Mouse (Mus musculus) liver (tissue): Measurements from ENCODE around the gene Skap2.

Experiments used
- DNase-seq: peaks from one replicate; pipeline ENCODE4 v3.0.0-alpha.2; 2020; ENCODE audit warnings: mixed read lengths

The Skap2 gene

DNA sequence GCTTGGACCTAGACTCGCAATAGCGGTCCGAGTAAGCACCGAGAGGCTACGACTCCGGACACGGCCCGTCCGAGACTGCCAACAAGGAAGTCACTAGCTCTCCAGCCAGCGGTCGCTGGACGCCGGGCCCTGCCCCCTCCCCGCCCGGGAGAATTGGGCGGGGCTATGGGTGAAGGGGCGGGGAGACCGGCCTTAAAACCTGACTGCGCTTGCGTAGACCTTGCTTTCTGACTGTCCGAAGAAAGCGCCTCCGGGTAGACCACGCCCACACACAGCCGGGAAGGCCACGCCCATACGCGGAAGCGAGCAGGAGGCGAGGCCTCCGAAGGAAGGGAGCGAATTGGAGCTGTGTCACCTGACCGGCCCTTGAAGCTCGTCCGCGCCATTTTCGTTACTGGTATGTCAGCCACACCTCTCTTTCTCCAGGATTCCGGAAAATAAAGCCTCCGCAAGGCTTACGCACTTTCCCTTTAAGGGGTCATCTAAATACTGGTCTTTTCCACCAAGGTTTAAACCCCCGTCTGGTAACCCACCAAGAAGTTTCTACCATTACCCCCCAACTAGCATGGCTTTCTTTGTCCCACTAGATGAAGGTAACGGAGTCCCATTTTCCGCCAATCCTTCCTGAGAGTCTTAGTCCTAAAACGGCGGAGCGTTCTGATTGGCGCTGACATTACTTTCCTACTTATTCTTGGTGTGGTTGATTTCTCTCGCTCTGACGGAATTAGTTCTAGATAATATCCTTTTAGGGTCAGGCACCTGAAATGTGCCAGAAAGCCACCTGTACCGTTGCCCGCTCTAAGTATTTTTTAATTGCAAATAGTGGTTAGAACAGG lies at the start of gene Skap2:
TSS of gene Skap2 (minus strand) at position 141 of the 836 bp plus-strand sequence.
- peak; percentile 98 for DNase-seq

DNA sequence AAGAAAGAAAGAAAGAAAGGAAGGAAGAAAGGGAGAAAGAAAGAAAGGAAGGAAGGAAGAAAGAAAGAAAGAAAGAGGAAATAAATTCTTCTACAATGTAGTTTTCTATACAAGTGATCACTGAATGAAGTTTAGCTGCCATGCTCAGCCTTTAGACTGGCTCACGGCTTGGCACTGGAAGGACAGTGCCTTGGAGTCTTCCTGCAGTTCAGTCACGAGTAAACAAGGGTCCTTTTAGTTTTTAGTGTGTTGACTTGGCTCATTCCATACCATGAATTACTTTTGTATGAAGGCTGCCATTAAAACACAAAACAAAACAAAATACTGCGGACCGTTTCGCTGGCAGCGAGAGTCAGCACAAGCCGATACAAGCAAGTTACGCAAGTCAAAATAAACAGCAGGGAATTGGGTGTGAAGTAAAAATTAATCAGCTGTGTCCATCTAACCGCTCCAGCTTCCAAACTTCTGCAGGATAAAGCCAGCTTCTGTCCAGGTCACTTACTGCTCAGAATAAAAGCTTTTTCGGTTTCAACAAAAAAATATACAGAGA lies 46.6 kb upstream of the Skap2 start:
- DNase-seq = no peak

DNA sequence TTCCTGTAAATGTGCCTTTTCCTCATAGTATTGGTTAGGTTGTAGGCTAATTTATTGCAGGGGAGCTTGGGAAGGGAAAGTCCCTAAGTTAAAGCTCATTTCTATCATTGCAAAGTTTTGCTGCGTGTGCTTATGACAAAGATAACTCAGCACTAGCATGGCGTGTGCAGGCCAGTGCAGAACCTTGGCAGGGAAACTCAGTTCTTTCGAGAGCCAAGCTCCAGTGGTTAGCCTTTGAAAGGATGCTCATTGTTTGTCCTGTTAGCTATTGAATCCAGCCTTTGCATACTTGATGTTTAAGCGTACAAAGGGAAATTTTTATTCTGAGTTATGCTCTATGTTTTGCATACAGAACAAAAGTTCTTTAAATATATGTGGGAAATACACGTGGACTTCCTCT lies 45.8 kb upstream of the Skap2 start:
- DNase-seq = no peak

DNA sequence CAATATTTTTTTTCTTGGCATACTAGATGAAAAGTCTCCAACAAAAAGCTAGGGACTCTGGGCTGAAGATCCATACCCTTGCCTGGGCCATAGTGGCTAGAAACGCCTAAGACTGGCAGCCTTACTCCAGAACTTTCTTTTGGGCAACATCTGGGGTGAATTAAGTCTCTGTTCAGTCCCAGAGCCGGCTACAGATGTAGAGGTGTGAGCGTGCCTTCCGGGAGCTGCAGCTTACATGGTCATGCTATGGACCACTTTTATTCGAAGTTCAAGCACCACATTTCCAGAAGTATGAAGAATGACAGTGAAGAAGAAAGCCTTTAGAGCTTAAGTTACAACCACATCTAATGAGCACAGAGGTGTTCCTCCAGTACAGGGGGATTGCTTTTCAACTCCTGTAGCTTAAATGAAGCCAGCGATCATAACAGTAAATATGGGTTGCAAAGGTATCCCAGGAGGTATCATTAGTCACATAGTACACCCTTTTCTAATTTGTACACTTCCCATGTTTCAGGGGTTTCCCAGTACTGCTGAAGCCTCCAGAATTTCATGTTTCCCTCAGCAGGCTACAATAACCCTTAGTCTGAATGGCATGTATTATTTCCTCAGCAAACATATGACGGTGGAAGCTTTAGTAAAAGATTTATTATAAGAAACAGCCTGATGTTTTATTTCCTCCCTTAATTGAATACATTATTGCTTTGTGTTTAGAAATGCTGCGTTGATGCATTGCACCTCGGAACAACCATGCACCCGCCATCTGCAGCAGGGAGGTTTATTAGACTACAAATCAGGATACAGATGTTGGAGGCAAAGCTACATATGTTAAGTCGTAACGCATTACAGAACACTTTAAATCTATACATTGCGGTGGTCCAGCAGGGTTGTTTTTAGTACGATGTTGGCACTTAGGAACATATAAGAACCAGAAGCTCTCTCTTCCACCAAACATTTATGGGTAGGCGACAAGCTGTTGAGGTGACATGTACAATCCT lies 41.5 kb upstream of the Skap2 start:
- DNase-seq = no peak

DNA sequence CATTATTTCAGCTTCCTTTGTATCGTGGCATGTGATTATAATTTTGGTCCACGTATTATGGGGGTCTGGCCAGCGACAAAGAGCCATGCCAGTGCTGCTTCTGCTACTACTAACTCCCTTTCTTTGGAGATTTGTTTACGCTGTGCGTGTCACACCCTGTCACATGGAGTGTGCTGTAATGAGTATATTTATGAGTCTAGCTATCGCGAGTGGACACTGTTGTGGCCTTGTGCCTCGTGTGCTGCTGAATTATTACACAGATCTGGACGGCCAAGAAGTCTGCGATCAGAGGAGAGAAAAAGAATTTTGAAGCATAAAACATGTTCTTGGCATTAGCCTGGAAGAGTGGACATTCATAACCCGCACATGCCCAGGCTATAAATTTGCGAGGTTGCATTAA lies 37.7 kb upstream of the Skap2 start:
- no peak for DNase-seq

DNA sequence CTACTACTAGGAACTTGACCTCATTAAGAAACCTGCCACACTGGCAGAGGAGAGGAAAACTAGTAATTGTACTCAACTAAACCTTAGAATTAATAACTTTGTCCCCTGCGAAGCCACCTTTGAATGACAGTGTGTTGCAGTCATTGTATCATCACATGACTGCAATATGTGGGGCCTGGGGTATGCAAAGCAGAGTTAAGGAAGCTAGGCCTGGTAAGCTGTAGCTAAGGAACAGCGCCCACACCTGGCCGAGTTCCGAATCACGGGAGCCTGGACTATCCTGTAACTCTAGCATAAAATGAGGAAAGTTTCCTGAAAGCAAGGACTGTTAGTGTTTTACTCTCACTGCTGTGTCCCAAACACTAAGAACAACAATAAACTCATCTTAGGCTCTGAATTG lies 33.2 kb upstream of the Skap2 start:
- DNase-seq = peak; percentile 29

DNA sequence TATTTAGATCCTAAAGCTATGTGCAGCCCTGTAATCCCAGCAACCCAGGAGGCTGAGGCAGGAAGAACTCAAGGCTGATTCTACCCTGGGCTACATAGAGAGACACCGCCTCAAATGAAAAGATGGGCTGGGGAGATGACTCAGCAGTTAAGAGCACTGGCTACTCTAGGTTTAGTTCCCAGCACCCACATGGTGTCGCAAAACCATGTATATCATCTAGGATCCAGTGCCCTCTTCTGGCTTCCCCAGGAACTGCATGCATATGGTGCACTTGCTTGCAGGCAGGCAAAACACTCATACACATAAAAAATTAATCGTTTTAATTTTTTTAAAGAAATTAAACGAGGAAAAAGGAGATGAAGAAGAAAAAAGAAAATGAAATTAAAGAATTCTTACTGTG lies 23.7 kb upstream of the Skap2 start:
- DNase-seq = peak; percentile 20

DNA sequence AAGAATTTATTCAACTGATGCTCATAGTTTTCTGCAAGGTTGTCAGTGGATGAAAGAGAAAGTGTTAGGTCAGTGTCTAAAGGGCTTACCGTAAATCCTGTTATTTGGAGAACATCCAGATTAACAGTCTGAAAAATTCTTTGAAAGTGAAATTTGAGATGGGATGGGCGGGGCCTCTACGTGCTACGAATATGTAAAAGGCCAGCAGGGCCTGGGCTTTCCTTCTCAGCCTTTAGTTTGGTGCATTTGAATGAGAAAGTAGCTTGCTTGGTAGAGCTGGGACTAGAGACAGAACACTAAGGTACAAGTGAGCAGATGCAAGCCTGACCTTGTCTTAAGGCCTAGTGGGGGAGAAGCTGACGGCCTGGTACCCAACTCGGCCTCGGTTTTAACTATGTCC lies 18.8 kb upstream of the Skap2 start:
- DNase-seq = no peak

DNA sequence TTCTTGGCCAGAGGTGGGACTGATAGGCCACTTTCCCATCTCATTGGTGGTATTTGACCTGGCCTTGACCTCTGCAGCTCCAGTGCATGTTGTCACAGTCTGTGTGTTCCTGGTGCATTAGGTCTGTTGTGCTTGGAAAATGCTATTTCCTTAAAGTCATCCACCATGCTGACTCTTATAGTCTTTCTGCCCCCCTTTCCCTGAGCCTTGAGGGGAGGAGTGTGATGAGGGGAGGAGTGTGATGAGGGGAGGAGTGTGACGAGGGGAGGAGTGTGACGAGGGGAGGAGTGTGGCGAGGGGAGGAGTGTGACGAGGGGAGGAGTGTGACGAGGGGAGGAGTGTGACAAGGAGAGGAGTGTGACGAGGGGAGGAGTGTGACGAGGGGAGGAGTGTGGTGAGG lies 15.8 kb upstream of the Skap2 start:
- no peak for DNase-seq

DNA sequence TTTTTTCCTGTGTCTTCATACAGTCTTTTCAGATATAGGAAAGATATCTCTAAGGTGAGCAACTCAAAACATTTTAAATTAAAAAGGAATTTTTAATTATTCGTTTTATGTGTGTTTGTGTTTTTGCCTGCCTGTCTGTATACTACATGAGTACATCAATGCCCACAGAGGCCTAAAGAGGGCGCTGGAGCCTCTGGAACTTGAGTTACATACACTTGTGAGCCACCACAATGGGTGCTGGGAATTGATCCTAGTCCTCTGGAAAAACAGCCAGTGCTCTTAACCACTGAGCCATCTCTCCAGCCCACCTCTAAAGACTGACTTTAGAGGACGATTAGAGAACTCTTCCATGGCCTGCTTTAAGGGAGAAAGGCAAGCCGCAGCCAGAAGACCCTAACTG lies 14.8 kb upstream of the Skap2 start:
- no peak for DNase-seq

DNA sequence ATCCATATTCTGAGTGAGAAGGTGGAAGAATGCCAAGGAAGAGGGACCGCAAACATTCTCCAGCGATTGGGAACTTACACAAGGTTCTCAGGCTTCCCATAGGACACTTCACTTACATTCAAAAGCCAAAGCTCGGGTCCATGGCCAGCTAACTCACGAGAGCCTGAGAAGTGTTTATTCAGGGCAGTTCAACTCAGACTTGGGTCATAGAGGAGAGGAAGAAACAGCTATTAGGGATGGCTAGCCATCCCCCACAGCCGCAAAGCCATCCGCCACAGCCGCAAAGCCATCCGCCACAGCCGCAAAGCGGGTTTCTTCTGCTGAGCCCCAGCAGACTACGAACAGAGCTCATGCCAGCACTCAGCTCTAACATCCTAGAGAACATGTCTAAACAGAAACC lies 13.9 kb upstream of the Skap2 start:
- no peak for DNase-seq

DNA sequence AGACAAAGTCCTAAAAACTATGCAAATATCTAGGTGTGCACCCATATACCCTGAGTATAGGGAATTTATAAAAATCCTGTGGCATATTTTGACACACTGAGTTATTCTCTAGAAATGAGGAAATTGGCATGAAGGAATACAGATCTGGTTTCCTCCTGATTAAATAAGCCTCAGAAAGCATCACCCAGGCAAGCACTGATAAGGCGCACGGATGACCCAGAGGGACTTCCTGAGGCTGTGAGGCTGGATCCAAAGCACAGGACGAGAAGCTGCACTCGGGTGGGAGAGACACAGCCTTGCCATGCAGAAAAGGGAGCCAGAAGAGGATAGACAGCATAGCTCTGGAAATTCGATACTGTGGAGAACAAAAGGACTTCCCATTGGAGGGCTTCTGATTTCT lies 12.4 kb upstream of the Skap2 start:
- no peak for DNase-seq

DNA sequence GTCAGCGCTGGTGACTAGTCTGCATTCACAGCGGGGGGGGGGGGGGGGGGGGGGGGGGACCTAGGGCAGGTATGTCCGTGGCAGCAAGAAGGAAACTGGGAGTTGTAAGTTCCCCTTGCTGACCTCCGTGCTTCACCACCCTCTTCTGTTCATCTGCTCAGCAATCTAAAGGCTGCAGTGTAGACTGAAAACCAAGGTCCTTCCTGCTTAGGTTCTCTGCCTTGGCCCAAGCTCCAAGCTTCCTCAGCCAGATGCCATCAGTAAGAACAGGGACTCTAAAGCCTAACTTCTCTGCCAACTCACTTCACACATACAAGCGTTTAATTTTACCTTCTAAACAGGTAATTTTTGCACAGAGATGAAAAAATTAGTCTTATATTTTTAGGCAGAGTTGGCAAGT lies 10.0 kb upstream of the Skap2 start:
- DNase-seq = no peak

DNA sequence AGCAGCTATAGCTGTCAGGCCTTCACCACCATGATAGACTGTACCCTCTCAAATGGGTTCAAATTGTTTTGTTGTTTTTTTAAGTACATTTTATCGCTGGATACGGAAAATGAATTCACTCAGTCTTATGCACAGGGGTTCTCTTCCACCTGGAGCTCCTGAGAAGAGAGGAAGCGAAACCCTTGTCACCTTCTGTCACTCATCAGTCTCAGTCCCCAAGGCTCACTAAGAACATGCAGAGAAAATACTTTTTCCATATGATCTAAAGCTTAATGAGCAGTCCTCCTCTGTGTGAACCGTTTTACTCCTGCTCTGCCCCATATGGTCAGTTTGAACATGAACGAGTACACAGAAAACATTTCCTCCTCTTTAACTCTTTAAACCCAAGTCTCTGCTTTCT lies 7.9 kb upstream of the Skap2 start:
- no peak for DNase-seq

DNA sequence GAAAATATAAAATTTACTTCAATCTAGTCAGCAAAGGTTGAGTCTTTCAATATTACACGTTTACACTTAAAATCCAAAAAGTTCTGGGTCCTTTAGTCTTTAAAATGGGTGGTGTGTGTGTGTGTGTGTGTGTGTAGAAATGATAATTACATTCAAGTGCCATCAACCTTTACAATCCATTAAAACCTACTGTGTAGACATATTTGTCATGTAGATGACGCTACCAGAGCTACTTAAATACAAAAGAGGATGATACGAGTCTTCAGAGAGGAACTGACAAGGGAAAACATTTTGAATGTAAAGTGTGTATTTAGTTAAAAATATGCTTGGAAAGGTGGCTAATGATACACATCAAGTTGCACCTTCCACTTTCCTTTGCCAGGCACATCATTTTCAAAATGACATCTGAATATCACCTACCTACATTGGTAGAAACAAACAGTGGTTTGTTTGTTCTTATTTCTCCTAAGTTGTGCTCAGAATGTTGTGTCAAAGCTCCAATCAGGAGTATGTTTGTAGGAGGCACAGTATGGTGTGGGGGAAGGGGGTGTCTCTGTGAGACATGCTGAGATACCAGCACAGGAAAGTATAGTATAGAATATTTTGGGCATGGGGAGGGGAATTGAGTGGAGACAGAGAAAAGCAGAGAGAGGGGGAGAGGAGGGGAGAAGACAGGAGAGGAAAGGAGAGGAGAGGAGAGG lies 1.0 kb upstream of the Skap2 start:
- no peak for DNase-seq

DNA sequence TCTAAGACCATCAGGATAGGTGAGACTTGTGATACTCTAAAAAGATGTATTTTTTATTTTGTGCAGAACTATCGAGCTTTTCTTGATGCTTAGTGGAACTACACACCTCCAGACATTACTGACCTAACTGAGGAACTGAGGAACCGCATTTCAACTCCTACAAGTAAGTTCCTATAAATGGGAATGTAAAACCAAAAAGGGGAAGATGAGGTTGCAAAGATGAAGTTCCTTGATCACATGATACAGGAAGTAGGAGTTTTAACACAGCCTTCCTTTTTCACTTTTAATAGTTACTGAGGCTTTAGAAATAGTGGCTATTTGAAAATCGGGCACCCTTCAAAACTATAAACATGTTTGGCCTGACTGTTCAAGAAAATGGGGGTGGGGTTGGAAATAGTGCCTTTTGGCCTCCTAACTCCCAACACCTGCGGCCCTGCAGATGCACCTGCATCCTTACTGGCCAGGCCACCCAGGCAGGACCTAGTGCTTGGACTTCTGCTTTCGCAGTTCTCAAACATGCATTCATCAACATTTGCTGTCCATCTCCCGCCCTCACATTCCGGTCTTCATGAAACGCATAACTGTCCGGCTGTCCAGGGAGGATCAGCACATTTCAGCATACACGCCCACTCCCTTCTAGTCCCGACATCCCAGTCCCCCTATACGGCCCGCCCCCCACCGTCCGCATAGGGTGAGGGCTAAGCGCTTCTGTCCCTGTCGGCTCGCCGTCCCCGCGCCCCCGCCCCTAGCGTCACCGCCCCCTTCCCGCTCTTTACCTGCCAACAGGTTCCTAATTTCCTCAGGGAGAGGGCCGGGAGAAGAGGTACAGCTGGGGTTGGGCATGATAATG lies 565 bp downstream of the Skap2 start:
- peak; percentile 76 for DNase-seq

DNA sequence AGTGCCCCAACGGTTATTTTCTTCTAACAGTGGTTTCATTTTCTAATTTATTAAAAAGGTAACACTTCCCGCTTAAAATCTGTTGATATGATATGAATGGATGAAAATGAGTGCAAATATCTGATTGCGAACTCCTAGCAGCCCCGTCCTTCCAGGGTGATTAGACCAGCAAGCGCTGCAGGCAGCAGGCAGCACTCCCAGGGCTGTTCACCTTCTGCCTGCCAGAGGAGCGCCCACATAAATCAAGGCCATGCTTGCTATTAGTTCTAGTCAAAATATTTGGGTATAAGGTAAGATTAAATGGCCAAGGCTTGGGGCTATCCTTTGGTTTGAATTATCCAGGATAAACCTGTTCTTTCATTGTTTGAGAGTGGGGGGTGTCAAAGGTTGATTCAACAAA lies 3.0 kb downstream of the Skap2 start:
- DNase-seq = no peak

DNA sequence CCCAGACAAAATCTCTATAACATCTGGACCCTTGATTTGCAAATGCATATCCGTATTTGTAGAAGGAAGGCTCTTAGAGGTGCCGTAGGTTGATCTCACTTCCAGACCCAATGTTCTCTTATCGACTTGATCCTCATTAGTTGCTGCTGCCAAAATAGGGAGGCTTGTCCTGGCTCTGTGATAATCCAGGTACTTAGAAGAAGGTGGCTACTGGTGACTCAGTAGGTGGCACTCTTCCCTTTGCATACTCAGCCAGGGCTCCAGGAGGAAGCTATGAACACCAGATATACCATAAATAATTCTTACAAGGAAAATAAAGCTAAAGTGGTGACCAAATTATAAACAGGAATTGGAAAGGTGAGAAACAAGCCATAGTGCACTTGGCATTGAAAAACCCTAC lies 3.6 kb downstream of the Skap2 start:
- DNase-seq = no peak

DNA sequence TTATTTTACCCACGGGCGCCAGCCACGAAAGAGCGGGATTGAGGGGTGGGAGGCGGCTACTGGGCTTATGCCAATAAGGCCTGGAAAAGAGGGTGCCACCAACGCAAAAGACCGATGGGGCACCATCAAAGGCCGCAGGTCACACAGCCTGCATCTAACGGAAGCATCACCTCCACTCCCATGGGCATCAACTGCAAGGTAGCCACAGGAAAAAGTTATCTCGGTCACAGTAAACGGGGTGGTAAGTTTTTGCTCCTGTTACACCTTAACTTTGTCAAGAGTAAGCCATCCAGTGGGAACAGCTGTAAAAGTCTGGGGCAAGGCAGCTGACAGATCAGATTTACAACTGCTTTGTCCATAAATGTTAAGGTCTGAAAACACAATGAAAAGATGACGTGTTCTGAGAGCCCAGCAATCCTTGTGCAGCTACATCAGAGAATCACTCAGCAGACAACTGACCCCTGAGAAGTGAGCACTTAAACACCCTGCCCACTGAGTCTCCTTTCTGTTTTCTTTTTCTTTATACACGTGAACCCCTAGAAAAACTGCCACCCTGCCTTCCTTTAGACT lies 5.6 kb downstream of the Skap2 start:
- no peak for DNase-seq

DNA sequence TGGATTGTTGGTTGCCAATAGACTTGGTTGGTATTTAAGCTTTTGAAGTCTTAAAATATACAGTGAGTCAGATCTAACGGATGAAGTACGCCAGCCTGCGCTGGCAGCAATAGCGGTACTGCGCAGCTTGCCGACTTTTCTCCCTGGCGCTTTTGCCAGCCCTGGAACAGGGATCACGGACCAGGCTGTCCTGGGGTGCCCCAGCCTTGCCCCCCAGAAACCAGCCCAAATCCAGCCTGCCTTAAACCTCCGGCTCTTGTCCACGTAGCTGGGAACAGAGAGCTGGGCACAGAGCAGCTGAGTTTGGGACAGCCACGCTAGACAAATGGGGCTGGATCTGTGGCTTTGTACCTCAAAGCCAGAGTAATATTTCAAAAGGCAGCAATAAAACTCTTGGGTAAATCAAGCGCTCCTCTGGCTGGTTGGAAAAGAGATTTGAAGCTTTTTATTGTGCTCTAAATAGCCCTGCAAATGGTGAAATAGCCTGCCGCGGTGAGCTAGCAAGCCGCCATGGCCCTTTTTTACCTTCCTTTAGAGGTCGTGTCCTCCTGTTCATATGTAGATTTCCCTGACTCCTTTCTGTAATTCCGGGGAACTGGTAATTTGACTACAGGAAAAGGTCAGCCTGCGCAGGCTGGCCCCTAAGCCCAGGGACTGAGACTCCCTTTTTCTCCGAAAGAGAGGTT lies 6.2 kb downstream of the Skap2 start:
- DNase-seq = no peak

DNA sequence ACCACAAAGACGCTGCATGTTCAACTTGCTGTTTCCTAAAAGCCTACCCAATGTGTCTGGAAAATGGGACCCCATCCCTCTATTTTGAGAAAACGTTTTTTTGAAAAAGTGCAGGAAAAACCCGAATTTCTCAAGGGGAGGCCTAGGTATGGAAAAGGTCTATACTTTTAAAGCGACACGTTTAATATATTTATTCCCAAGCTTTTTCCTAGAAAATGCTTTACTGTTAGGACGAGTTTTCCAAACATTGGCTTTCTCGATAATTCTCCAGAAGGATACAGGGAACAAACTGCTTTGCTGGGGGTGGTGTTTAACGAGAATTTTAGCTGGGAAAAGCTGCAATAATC lies 6.8 kb downstream of the Skap2 start:
- no peak for DNase-seq
